Mouse (Mus musculus) natural killer cell, adult 2 months (primary cell): ENCODE results near the gene Ubash3b.

Source experiments
- DNase-seq, 2 experiments: peaks; one replicate each; pipeline ENCODE4 v3.0.0; 2022; ENCODE audit warnings: low spot score in 2 of 2

The Ubash3b gene

GRCm38 (mm10) chr9:41091187-41091586 is 70.3 kb downstream of the Ubash3b start:
- DNase-seq: no peak

DNA sequence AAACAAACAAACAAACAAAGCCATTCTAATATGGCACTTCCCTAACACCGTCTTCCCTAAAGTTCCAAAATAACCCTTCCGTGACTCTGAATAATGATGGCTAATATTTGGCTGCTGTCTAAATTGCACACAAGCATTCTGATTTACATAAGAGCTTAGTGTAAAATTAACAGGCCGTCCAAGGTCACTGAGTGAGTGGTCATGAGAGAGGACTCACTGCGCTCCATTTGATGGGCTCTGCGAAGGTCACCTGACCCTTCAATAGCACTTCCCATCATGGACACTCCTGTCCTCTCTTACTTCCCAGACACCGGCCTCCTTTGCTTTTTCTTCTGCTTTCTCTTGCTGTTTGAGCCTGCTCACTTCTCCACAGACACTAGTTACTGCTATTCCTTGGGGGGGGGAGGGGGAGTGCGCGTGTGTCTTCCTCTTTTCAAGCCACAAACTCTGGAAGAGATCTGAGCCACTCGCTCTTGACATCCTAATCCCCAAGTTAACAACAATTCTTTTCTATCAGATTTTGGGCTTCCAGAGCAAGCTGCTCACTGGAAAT is 73.6 kb downstream of the Ubash3b start:
- DNase-seq: no peak

DNA sequence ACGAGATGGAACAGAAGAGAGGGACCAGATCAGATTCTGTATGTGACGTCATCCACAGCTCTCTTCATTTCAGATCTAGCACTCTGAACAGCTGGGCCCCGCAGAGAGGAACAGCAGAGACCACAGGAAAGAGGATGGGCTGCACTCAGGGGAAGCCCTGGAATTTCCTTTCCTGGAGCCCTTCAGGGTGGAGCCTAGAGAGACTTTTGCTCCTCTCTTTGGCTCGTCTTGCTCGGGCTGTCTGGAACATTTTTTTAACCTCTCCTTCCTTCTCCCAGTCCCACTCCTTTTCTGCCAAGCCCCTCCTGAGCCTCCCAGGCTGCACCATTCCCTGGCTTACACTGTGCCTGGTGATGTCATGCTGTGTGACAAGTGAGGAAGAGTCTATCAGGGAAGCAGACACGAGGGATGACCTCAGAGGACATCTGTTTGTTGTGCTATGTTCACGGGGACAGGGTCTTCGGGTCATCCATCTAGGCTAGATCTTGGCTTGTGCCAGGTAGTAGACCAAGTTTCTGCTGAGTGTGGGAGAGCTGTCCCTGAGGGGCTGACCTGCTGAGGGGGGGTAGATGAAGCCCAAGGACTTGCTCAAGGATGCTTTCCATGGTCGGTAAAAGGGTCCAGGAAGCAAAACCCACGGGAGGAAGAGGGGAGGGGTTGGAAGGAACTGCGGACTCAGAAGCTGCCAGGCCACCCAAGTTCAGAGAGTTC is 77.2 kb downstream of the Ubash3b start:
- DNase-seq: peak in 1 of 2 experiments; percentile 29

DNA sequence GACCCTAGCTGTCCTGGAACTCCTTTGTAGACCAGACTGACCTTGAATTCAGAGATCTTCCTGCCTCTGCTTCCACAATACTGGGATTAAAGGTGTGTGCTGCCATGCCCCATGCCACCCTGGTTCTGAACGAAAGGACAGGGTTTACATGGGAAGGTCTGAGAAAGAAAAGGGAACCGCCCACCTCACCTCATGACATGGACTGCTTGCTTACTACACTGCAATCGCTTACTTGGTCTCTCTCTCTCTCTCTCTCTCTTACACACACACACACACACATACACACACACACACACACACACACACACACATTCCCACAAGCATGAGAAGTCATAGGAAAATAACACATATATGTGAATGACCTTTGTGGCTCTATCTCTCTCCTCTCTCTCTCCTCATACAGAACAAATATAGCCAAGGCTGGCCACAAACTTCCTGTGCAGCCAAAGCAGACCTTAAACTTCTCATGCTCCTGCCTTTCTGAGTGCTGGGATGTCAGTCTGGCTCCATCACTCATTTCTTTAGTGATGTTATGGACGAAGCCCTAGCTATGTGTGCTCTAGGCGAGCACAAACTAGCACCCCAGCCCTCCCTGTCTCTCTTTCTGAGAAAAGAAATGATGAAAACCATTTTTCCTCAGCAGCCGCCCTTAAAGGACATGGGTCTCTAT is 78.0 kb downstream of the Ubash3b start:
- peak; percentile 33 to 38 for DNase-seq

- peak; percentile 21 to 34 for DNase-seq
These were observed 78.6 kb downstream of the Ubash3b start for GRCm38 (mm10) chr9:41082891-41083290.

DNA sequence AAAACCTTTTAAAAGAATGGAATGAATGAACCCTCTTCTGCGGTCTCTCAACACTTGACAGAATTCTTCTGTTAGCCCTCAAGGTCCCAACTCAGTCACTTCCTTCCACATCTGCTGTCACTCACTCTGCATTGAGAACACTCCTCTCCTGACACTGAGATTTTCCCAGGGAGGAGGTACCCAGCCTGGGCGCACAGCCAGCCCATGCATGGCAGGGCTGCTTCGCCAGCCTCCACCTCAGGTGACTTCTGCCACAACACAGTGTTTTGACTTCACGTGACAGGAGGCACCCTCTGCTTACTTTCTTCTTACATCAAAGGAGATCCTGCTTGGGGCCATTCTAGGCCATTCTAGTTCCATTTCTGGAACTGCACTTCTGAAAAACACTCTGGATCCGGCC is 80.6 kb downstream of the Ubash3b start:
- peak; percentile 42 to 76 for DNase-seq

DNA sequence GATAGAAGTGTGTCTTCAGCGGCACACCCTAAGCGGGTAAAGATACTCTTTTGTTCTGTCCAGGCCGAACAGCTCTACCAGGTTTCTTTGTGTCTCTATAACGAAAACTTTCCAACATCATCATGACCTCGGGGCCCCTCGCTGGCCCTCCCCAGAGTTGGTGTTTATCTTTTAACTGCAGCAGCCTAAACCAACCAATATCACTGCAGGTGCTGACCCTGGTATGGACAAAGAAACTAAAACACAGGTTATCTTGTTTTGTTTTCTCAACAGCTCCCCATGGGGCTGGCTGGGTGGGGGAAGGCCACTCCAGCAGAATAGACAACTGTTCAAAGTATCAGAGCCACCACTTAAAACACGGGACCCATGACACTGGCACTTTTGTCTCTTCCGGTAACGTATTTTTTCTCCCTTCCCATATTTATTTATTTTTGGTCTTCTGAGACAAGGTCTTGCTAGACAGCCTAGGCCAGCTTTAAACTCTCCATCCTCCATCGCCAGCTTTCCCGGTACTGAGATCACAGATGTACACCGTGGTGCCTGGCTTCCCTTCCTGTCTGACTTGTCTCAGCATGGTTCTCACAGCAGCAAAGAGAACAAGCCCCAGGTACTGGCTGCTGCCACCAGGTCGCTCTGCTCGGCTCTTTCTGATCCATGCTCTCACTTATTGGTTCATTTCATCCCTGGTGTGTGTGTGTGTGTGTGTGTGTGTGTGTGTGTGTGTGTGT is 81.9 kb downstream of the Ubash3b start:
- DNase-seq: no peak

DNA sequence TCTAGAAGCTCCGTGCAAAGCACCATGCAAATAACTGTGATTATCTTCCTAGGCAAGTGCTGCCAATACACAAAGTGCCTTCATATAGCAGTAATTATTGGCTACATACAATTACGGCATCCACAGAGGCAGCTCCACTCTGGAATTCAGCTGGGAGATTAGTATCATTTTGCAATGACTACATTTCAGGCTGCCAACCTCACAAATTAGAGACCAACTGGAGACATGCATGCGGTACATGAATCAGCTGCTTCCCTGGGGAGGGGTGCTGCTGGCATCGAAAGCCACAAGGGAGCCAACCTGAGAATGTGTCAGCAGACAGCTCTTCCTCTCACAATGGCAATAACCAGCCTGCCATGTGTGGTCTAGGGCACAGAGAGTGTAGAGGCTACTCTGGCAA is 83.3 kb downstream of the Ubash3b start:
- DNase-seq: peak; percentile 41 to 48

- DNase-seq: no peak
These were observed 85.3 kb downstream of the Ubash3b start for GRCm38 (mm10) chr9:41076150-41076549.

- no peak for DNase-seq
These were observed 86.0 kb downstream of the Ubash3b start for GRCm38 (mm10) chr9:41075528-41075927.

DNA sequence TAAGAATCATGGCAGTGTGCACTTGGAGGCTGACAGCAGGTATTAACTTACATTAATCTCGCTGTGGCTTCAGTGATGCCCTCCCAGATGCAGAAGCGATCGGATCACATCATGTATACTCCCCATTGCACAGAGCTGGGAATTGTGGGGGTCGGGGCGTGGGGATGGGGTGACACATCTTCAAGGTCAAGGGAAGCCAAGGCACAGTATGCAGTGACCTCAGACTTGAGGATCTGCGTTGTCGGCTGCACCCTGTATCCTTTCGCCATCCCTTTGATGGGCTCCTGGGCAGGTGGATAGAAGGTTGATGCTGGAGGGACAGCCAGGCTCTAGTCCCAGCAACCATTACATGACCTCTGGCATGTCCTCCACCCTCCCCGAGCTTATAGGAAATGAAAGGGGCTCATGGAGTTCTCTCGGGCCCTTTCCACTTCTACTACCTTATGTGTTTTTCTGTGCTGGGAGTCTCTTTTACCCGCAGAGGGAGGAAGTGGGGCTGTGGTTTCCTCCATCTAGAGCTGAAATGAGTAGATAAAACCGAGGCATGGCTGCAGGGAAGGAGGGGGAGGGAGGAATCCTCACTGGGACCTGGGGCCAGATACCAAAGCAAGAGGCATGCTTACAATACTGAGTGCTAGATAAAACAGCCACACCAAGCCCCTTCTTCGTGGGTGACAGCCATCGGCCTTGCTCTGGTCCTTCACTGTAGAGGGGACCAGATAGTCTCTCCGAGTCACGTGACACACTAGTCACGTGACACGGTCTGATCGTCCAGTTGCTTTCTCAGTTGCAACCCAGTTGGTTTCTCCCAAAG is 88.1 kb downstream of the Ubash3b start:
- peak; percentile 81 to 83 for DNase-seq

GRCm38 (mm10) chr9:41072786-41073185 is 88.7 kb downstream of the Ubash3b start:
- peak; percentile 12 to 56 for DNase-seq

GRCm38 (mm10) chr9:41071906-41072511 is 89.5 kb downstream of the Ubash3b start:
- DNase-seq: peak in 1 of 2 experiments; percentile 34

DNA sequence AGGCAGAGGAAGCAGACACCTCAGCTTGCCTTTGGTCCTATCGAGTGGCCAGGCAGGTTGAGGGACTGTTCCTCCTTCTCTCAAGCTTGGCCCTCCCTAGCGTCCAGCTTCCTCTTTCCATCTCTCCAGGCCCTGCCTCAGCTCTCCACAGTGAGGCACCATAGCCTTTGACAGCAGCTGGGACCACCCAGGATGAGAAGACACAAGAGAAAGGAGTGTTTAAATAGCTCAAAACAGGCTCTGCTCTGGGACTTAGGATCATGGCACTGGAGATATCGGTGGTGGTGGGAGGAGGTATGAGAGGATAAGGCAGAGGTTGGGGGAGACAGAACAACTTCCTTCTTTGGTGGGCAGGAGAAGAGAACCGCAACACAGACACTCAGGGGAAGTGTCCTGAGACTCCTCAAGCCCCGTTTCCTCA is 90.7 kb downstream of the Ubash3b start:
- DNase-seq: peak in 1 of 2 experiments; percentile 33

DNA sequence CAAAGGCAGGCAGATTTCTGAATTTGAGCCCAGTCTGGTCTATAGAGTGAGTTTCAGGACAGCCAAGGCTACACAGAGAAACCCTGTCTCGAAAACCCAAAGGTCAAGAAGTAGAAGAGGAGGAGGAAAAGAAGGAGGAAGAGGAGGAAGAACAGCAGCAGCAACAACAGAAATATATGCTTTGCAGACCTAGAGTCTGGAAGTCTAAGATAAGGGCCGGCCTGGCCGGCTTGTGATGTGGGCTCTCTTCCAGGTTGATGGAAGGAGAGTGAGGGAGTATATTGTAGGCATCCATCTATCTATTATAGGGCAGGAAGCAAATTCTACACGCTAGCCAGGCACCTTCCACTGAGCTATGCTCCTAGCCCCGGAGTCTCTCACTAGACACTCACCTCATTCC is 92.0 kb downstream of the Ubash3b start:
- DNase-seq: no peak

GRCm38 (mm10) chr9:41061446-41061845 is 100.1 kb downstream of the Ubash3b start:
- DNase-seq: no peak

- DNase-seq: no peak
These were observed 100.9 kb downstream of the Ubash3b start for GRCm38 (mm10) chr9:41060617-41061016.

DNA sequence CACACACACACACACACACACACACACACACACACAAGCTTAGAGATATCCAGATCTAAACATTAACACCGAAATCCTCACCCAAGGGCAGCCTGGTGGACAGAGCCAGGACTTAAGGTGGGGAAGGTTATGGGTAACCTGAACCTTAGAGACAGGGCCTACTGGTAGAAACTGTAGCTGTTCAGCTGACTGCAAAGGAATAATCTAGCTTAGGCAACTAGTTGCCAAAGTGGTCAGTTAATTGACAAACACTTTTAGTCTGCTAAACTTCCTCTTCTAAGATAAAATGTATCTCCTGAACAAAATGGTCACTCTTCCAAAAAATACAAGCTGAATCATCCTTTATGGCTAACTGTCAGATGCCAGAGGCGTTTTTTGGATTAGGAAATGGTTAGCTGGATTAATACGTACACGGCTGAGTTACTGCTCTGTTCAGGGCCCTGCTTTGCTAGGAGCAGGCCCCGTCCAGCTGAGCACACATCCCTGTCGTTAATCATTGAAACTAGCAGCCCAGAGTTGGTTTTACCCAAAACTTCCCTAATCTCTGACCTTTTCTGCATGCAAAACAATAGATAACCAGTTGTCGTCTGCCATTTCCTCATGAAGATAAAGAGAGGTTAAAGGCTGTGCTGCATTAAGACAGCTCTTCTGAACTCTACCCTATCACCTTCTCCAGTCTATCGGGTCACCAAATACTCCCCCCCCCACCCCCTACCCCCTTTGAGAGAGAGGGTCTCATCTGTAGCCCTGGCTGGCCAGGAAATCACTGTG is 102.5 kb downstream of the Ubash3b start:
- no peak for DNase-seq

- no peak for DNase-seq
These were observed 107.3 kb downstream of the Ubash3b start for GRCm38 (mm10) chr9:41054166-41054565.

DNA sequence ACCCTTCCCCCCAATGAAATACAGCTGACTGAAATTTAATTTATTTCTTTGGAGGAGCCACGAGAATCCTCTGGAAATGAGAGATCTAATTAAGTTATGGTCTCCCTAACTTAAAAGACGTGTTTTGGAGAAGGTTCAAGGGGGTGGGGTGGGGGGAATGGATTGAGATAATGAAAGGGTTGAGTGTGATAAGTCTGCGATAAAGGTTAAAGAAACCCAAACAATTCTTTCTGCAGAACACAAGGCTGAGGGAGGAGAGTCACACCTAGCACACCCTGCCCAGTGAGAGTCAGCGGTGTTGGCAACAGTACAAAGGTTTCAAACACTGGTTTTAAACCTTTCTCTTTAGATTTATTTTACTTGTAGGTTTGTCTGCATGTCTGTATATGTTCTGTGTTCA is 108.0 kb downstream of the Ubash3b start:
- no peak for DNase-seq
